Mouse (Mus musculus) hindbrain, embryonic 11.5 days (tissue): ENCODE measurements around the gene Taar1. TPM values are rescaled to one million over a fixed set of nuclear protein-coding genes. Genes with fewer than 3 reads are reported as not detected.

Experiments used
- ATAC-seq: fragments of 200-750 bp; cut with Nextera tagmentation; 2 replicates; pipeline ENCODE4 v1.8.0; 2017; ENCODE audit warnings: mild to moderate bottlenecking, moderate TSS enrichment, moderate library complexity; ENCODE audit not compliant: low FRiP score
- DNase-seq: peaks from one replicate; pipeline ENCODE4 v3.0.0-alpha.2; 2015; ENCODE audit warnings: low spot score
- H3K27ac ChIP-seq: fragments of 300-500 bp; sonication (generic); 2 replicates; pipeline ENCODE4 v1.5.1; 2014; ENCODE audit warnings: mild to moderate bottlenecking, low read depth, low read length
- H3K27me3 ChIP-seq: fragments of 300-500 bp; sonication (generic); 2 replicates; pipeline ENCODE4 v1.6.1; 2014; ENCODE audit warnings: mild to moderate bottlenecking, low read length, moderate library complexity, mixed read lengths; ENCODE audit not compliant: control insufficient read depth, insufficient read depth
- H3K36me3 ChIP-seq: fragments of 300-500 bp; sonication (generic); 2 replicates; pipeline ENCODE4 v1.6.1; 2014; ENCODE audit warnings: mild to moderate bottlenecking, low read length, moderate library complexity, mixed read lengths; ENCODE audit not compliant: control insufficient read depth, insufficient read depth
- H3K4me1 ChIP-seq: fragments of 300-500 bp; sonication (generic); replicated peaks from 2 replicates; pipeline ENCODE4 v1.6.1; 2014; ENCODE audit warnings: low read length, mixed read lengths; ENCODE audit not compliant: control insufficient read depth, insufficient read depth
- H3K4me2 ChIP-seq: fragments of 300-500 bp; sonication (generic); replicated peaks from 2 replicates; pipeline ENCODE4 v1.6.1; 2014; ENCODE audit warnings: mild to moderate bottlenecking, low read depth, low read length
- H3K4me3 ChIP-seq: fragments of 300-500 bp; sonication (generic); 2 replicates; pipeline ENCODE4 v1.5.1; 2014; ENCODE audit warnings: low read depth, low read length
- H3K9ac ChIP-seq: fragments of 300-500 bp; sonication (generic); 2 replicates; pipeline ENCODE4 v1.6.1; 2014; ENCODE audit warnings: low read depth, low read length
- H3K9me3 ChIP-seq: fragments of 300-500 bp; sonication (generic); 2 replicates; pipeline ENCODE4 v1.6.1; 2016; ENCODE audit warnings: low read length; ENCODE audit not compliant: control insufficient read depth
- WGBS: fragments of 180-500 bp; shearing (Covaris S2); extraction: QIAGEN DNeasy Blood & Tissue Kit; methylation state at CpG from one replicate; pipeline ENCODE4 v1.1.7; 2014; 5-methylcytosine and 5-hydroxymethylcytosine counted together
- polyA plus RNA-seq: library from polyadenylated mRNA; unstranded; fragments of >200 nt; fragmentation: Nextera tagmentation; extraction: Ambion mirVana; gene quantifications from 2 replicates; pipeline ENCODE4 v1.2.1, GENCODE M21; 2014

Taar1 gene
- polyA plus RNA-seq, 1 experiment from 2014 or later: not detected

DNA sequence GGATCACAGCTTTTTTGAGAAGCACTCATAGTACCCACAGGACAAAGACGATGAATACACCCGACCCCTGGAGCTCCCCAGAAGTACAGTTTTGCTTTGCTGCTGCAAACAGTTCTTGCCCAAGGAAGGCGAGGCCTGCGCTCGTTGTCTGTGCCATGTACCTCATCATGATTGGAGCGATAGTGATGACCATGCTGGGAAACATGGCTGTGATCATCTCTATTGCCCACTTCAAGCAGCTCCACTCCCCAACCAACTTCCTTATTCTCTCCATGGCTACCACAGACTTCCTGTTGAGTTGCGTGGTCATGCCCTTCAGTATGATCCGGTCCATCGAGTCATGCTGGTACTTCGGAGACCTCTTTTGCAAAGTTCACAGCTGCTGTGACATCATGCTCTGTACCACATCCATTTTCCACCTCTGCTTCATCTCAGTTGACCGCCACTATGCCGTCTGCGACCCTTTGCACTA lies 40.3 kb downstream of the Taar1 start, which contains the start of gene Taar4:
TSS of gene Taar4 (plus strand) at position 51 of the 472 bp plus-strand sequence.
- DNase-seq (no peak), ATAC-seq (no peak)
- Histone ChIP-seq H3K9me3 (no peaks in the 10 kb centered on the region), H3K27me3 (no peaks in the 10 kb centered on the region), H3K4me1 (no peaks in the 10 kb centered on the region), H3K9ac (no peak within 1 kb of the TSS), H3K4me3 (no peak within 1 kb of the TSS), H3K36me3 (no peaks in the 10 kb centered on the region), H3K4me2 (no peak within 1 kb of the TSS), H3K27ac (no peak within 1 kb of the TSS)
- WGBS: 97% methylated on average over 13 of the region's 13 CpGs

DNA sequence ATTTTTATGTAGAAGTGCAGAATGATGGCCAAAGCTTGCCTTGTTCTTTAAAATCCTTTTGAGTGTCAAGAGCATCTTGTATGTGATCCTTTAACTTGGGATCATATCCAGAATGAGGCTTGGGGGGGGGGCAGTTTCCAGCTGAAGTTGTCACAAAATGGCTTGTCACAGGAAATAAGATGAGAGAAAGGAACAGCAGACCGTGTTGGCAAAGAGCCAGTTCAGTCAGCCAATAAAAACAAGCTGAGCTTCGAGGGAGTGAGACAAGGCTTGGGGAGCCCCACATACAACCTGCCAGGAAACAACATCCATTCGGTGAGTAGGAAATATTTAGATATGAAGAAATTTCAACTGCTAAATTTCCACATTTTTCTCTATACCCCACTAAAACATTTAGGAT lies 43.3 kb downstream of the Taar1 start:
- Histone ChIP-seq H3K9ac (no peak overlapping the region), H3K4me2 (no peak overlapping the region), H3K27ac (no peak overlapping the region), H3K4me1 (no peaks in the 10 kb centered on the region), H3K9me3 (no peaks in the 10 kb centered on the region), H3K4me3 (no peak overlapping the region), H3K36me3 (no peaks in the 10 kb centered on the region), H3K27me3 (no peaks in the 10 kb centered on the region)
- ATAC-seq (no peak), DNase-seq (no peak)
- 66% methylated on average over 3 of the region's 3 CpGs for WGBS

DNA sequence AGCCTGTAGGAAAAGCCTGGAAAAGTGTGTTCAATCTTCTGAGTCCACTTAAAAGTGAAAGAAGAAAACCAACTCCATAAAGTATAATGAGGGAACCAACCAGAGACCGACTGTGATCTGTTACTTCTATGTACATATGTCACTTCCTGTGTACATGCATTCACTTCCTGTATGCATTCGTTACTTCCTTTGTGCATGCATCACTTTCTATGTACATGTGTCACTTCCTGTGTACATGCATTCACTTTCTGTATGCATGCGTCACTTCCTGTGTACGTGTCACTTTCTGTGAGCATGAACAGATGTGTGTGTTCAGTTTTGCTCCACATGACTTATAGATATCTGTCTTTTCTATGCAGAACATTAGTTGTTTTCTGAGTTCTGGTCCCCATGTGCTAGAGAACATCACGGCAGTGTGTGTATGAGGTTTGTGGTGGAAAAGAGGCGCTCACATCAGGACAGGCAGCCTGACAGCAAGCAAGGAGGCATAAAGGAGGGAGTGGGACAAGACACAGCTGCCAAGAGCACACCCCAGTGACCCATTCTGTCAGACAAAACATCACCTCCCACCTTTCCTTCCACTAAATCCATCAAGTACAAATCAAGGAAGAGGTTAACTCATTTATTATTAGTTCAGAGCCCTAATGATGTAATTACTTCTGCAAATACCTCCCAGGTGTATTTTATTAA lies 44.9 kb downstream of the Taar1 start:
- DNase-seq (no peak), ATAC-seq (no peak)
- H3K36me3 ChIP-seq: no peaks in the 10 kb centered on the region
- H3K27ac ChIP-seq: no peak overlapping the region
- H3K27me3 ChIP-seq: no peaks in the 10 kb centered on the region
- no peak overlapping the region for H3K4me2 ChIP-seq
- WGBS: 88% methylated on average over 6 of the region's 6 CpGs
- no peaks in the 10 kb centered on the region for H3K9me3 ChIP-seq
- H3K4me3 ChIP-seq: no peak overlapping the region
- no peak overlapping the region for H3K9ac ChIP-seq
- no peaks in the 10 kb centered on the region for H3K4me1 ChIP-seq

DNA sequence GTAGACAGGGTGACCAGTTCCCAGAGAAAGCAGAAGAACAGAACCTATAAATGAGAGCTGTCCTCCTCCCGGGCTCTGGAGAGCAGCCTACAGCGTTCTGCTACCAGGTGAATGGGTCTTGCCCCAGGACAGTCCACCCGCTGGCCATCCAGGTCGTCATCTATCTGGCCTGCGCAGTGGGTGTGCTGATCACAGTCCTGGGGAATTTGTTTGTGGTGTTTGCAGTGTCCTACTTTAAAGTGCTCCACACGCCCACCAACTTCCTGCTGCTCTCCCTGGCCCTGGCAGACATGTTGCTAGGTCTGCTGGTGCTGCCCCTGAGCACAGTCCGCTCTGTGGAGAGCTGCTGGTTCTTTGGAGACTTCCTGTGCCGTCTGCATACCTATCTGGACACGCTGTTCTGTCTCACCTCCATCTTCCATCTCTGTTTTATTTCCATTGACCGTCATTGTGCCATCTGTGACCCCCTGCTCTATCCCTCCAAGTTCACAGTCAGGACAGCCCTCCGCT lies 50.6 kb downstream of the Taar1 start, which contains the start of gene Taar5:
TSS of gene Taar5 (plus strand) at position 51 of the 510 bp plus-strand sequence.
- Histone ChIP-seq H3K9ac (no peak within 1 kb of the TSS), H3K4me3 (no peak within 1 kb of the TSS), H3K4me1 (no peaks in the 10 kb centered on the region), H3K36me3 (no peaks in the 10 kb centered on the region), H3K27me3 (no peaks in the 10 kb centered on the region), H3K27ac (no peak within 1 kb of the TSS), H3K4me2 (no peak within 1 kb of the TSS), H3K9me3 (no peaks in the 10 kb centered on the region)
- DNase-seq (no peak), ATAC-seq (no peak)
- WGBS: 91% methylated on average over 11 of the region's 11 CpGs

Other genes with a start within 250 kb of the Taar1 start
- gene Rps12, start 133.1 kb upstream of the Taar1 start, polyA plus RNA-seq: 126 TPM in 2 replicates
- gene Slc18b1, start 123.4 kb upstream of the Taar1 start, polyA plus RNA-seq: 21.5 and 23.2 TPM in 2 replicates
- gene Vnn3, start 68.9 kb upstream of the Taar1 start, polyA plus RNA-seq: 0.09 TPM in 1 of 2 replicates, not detected in the other
- gene Vnn1, start 25.7 kb upstream of the Taar1 start, polyA plus RNA-seq: 2.4 and 3.1 TPM in 2 replicates
- not detected in 2 replicates for gene Taar2, start 18.2 kb downstream of the Taar1 start, polyA plus RNA-seq
- not detected in 2 replicates for gene Taar3, start 29.2 kb downstream of the Taar1 start, polyA plus RNA-seq
- gene Taar4, start 40.1 kb downstream of the Taar1 start, polyA plus RNA-seq: not detected in 2 replicates
- gene Taar5, start 50.4 kb downstream of the Taar1 start, polyA plus RNA-seq: not detected in 2 replicates
- not detected in 2 replicates for gene Taar6, start 65.3 kb downstream of the Taar1 start, polyA plus RNA-seq
- not detected in 2 replicates for gene Taar7a, start 73.1 kb downstream of the Taar1 start, polyA plus RNA-seq
- not detected in 2 replicates for gene Taar7b, start 79.6 kb downstream of the Taar1 start, polyA plus RNA-seq
- not detected in 2 replicates for gene Taar7d, start 106.9 kb downstream of the Taar1 start, polyA plus RNA-seq
- gene Taar7e, start 117.3 kb downstream of the Taar1 start, polyA plus RNA-seq: not detected in 2 replicates
- not detected in 2 replicates for gene Taar7f, start 129.2 kb downstream of the Taar1 start, polyA plus RNA-seq
- gene Taar8a, start 156.1 kb downstream of the Taar1 start, polyA plus RNA-seq: not detected in 2 replicates
- not detected in 2 replicates for gene Taar8b, start 171.9 kb downstream of the Taar1 start, polyA plus RNA-seq
- gene Taar8c, start 181.6 kb downstream of the Taar1 start, polyA plus RNA-seq: not detected in 2 replicates
- not detected in 2 replicates for gene Taar9, start 189.2 kb downstream of the Taar1 start, polyA plus RNA-seq
- 120 and 131 TPM in 2 replicates for gene Stx7, start 228.9 kb downstream of the Taar1 start, polyA plus RNA-seq